Mouse (Mus musculus) liver, adult 2 months (tissue): Measurements from ENCODE around the gene Cdh1.

ENCODE experiments used
- CTCF ChIP-seq: fragments of 200-500 bp; IDR thresholded peaks from 2 replicates; pipeline ENCODE4 v1.5.1; 2011; ENCODE audit warnings: low read depth, low read length, control low read depth
- POLR2A ChIP-seq: fragments of 200-500 bp; IDR thresholded peaks from 2 replicates; pipeline ENCODE4 v1.6.1; 2011; ENCODE audit warnings: low read length, control low read depth; ENCODE audit not compliant: insufficient read depth; ENCODE audit errors: extremely low read depth

DNA sequence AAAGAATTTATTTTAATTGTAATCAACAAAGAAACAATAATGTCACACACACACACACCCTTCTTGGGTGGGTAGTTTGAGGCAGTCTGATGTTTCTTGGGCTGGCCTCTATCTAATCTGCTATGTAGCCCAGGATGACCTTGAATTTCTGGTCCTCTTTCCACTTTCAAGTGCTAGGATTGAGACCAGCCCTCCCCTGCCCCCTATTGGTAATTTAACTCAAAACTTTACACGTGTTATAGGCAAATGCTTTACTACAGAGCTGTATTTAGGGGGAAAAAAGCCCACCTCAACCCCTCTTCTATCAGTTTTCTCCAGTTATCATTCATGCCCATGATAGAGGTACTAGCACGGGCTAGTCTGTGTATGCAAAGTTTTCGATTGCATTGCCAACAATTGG lies 41.8 kb downstream of the Cdh1 start:
- TF ChIP-seq CTCF (no peak), POLR2A (no peak)
